In genomic region chr4:31455466-31455865, GRCm38 (mm10) we compare ENCODE assay signal across 16 mouse cellular contexts.
DNase-seq lines count a peak whose midpoint lies in the region; ATAC-seq and TF ChIP-seq lines count a peak whose summit lies in the region.
"Had no signal": no experiment of that assay in that cellular context is flagged by ENCODE, and none has a peak within 500 bp of the region (broad histone marks: within the 10 kb centered on the region; RNA-seq: fewer than 3 reads in every experiment).

No protein-coding gene starts in this region.

- no peak for TF ChIP-seq POLR2A in lung, adult 2 months (IDR thresholded peaks at IDR 0.05; ENCODE audit: borderline replicate concordance, extremely low read depth, low read depth, low read length)

- no peaks in the 10 kb centered on the region for H3K9me3 ChIP-seq in embryonic facial prominence, embryonic 14.5 days (ENCODE audit: control insufficient read depth, low read length)
- H3K9me3 ChIP-seq in embryonic facial prominence, embryonic 10.5 days: no peaks in the 10 kb centered on the region
- H3K9me3 ChIP-seq: hindbrain, embryonic 12.5 days; limb, embryonic 12.5 days; neural tube, embryonic 13.5 days had no signal

- H3K9ac ChIP-seq in embryonic facial prominence, embryonic 14.5 days (ENCODE audit: low read depth, low read length): no peak overlapping the region
- H3K9ac ChIP-seq: hindbrain, embryonic 12.5 days; limb, embryonic 12.5 days; neural tube, embryonic 13.5 days had no signal

- ATAC-seq in embryonic facial prominence, embryonic 14.5 days (ENCODE audit: low read depth): no peak
- ATAC-seq: forebrain, embryonic 16.5 days had no signal

- H3K4me1 ChIP-seq in embryonic facial prominence, embryonic 14.5 days (ENCODE audit: control insufficient read depth, insufficient read depth, low read length): peaks cover 3% of the 10 kb centered on the region; the same call in 1 of the 2 replicates
- H3K4me1 ChIP-seq in embryonic facial prominence, embryonic 10.5 days: no peaks in the 10 kb centered on the region
- peaks cover 6% of the 10 kb centered on the region for H3K4me1 ChIP-seq in lung, adult 2 months (ENCODE audit: control insufficient read depth, insufficient read depth, low read length)
- H3K4me1 ChIP-seq: hindbrain, embryonic 12.5 days; limb, embryonic 12.5 days; neural tube, embryonic 13.5 days had no signal

- DNase-seq in embryonic facial prominence, embryonic 14.5 days (ENCODE audit: low spot score): peak; percentile 48
- DNase-seq in embryonic facial prominence, embryonic 10.5 days (ENCODE audit: low spot score): no peak
- DNase-seq in lung, adult 18-20 months: peak; percentile 7
- DNase-seq in lung, adult 2 months: no peak
- DNase-seq in heart, postnatal 4 days: peak; percentile 18
- DNase-seq in yolk sac, embryonic 10.5 days (ENCODE audit: low spot score): peak; percentile 19
- no peak for DNase-seq in neural tube, embryonic 10.5 days (ENCODE audit: extremely low spot score, low spot score)
- no peak for DNase-seq in spleen, postnatal 14 days (ENCODE audit: low spot score in 2 of 2)
- DNase-seq: adrenal gland, adult 2 months; cerebellum, adult 11-12 months; right cerebral cortex, postnatal 25 days; thymus, adult 18-20 months had no signal

- H3K27me3 ChIP-seq in embryonic facial prominence, embryonic 14.5 days (replicated peaks; ENCODE audit: control insufficient read depth, insufficient read depth, low read length): no peaks in the 10 kb centered on the region
- H3K27me3 ChIP-seq in embryonic facial prominence, embryonic 10.5 days (replicated peaks; ENCODE audit: low read depth, poor library complexity, severe bottlenecking): no peaks in the 10 kb centered on the region
- H3K27me3 ChIP-seq: hindbrain, embryonic 12.5 days; limb, embryonic 12.5 days; neural tube, embryonic 13.5 days had no signal

- no peak for TF ChIP-seq CTCF in lung, adult 2 months (IDR thresholded peaks at IDR 0.05; ENCODE audit: insufficient read depth, low read length)

- H3K4me2 ChIP-seq in embryonic facial prominence, embryonic 14.5 days (ENCODE audit: low read depth, low read length): no peak overlapping the region
- H3K4me2 ChIP-seq: hindbrain, embryonic 12.5 days; limb, embryonic 12.5 days; neural tube, embryonic 13.5 days had no signal

- H3K4me3 ChIP-seq in embryonic facial prominence, embryonic 14.5 days (ENCODE audit: low read depth, low read length): no peak overlapping the region
- no peak overlapping the region for H3K4me3 ChIP-seq in embryonic facial prominence, embryonic 10.5 days
- H3K4me3 ChIP-seq in lung, adult 2 months (replicated peaks; ENCODE audit: extremely low read depth, low read depth, low read length): no peak overlapping the region
- H3K4me3 ChIP-seq: hindbrain, embryonic 12.5 days; limb, embryonic 12.5 days; neural tube, embryonic 13.5 days had no signal

- WGBS in embryonic facial prominence, embryonic 14.5 days: 50% methylated on average over 4 of the region's 4 CpGs
- WGBS in embryonic facial prominence, embryonic 10.5 days: 75% methylated on average over 4 of the region's 4 CpGs
- 8% methylated on average over 4 of the region's 4 CpGs for WGBS in lung, adult 2 months

- H3K36me3 ChIP-seq in embryonic facial prominence, embryonic 14.5 days (ENCODE audit: control insufficient read depth, insufficient read depth, low read length): no peaks in the 10 kb centered on the region
- no peaks in the 10 kb centered on the region for H3K36me3 ChIP-seq in embryonic facial prominence, embryonic 10.5 days (replicated peaks)
- H3K36me3 ChIP-seq: hindbrain, embryonic 12.5 days; limb, embryonic 12.5 days; neural tube, embryonic 13.5 days had no signal

- 0 out of 2 replicates have a peak overlapping the region, but pooled peaks have one; percentile 33 for H3K27ac ChIP-seq in embryonic facial prominence, embryonic 14.5 days (replicated peaks; ENCODE audit: low read depth, low read length)
- H3K27ac ChIP-seq in embryonic facial prominence, embryonic 10.5 days (replicated peaks): no peak overlapping the region
- H3K27ac ChIP-seq: hindbrain, embryonic 12.5 days; limb, embryonic 12.5 days; neural tube, embryonic 13.5 days had no signal

Comparison
In these comparisons a context has a peak if more than half of its experiments do, and no peak if none do; other contexts are left out.
1. DNase-seq: peak in embryonic facial prominence, embryonic 14.5 days (single experiment), lung, adult 18-20 months (2 of 2), heart, postnatal 4 days (single experiment) and yolk sac, embryonic 10.5 days (single experiment); none in embryonic facial prominence, embryonic 10.5 days (single experiment), lung, adult 2 months (single experiment), neural tube, embryonic 10.5 days (single experiment) and spleen, postnatal 14 days (0 of 2).